Mouse (Mus musculus) heart, postnatal 0 days (tissue): ENCODE results near the gene Hpse2. TPM values are rescaled to one million over a fixed set of nuclear protein-coding genes. Genes with fewer than 3 reads are reported as not detected.
A peak's percentile ranks its signal among the peaks of the same experiment; 100 is the strongest.
"Not testable (repeated sequence)": the region's sequence is repeated elsewhere in the genome, so short reads cannot be mapped to it uniquely, and the experiment has no call there.

ENCODE experiments used
- ATAC-seq: fragments of 200-750 bp; cut with Nextera tagmentation; 2 replicates; pipeline ENCODE4 v1.8.0; 2017; ENCODE audit warnings: low read depth, moderate number of reproducible peaks, moderate library complexity; ENCODE audit not compliant: insufficient read depth
- DNase-seq: peaks from one replicate; pipeline ENCODE4 v3.0.0-alpha.2; 2016; ENCODE audit warnings: low spot score
- H3K27ac ChIP-seq: fragments of 300-500 bp; sonication (generic); 2 replicates; pipeline ENCODE4 v1.5.1; 2014; ENCODE audit warnings: low read depth, mild to moderate bottlenecking
- H3K27me3 ChIP-seq: fragments of 300-500 bp; sonication (generic); 2 replicates; pipeline ENCODE4 v1.6.1; 2014; ENCODE audit warnings: low read length, mixed read lengths; ENCODE audit not compliant: control insufficient read depth, insufficient read depth
- H3K36me3 ChIP-seq: fragments of 300-500 bp; sonication (generic); replicated peaks from 2 replicates; pipeline ENCODE4 v1.6.1; 2014; ENCODE audit warnings: low read length, mixed read lengths; ENCODE audit not compliant: control insufficient read depth, insufficient read depth
- H3K4me1 ChIP-seq: fragments of 300-500 bp; sonication (generic); 2 replicates; pipeline ENCODE4 v1.6.1; 2014; ENCODE audit warnings: antibody characterized with exemption; ENCODE audit not compliant: control insufficient read depth, insufficient read depth
- H3K4me2 ChIP-seq: fragments of 300-500 bp; sonication (generic); 2 replicates; pipeline ENCODE4 v1.6.1; 2014; ENCODE audit warnings: low read depth, mild to moderate bottlenecking, low read length, moderate library complexity
- H3K4me3 ChIP-seq: fragments of 300-500 bp; sonication (generic); 2 replicates; pipeline ENCODE4 v1.5.1; 2014; ENCODE audit warnings: low read depth, low read length
- H3K9ac ChIP-seq: fragments of 300-500 bp; sonication (generic); replicated peaks from 2 replicates; pipeline ENCODE4 v1.6.1; 2014; ENCODE audit warnings: low read depth, low read length, mixed read lengths
- H3K9me3 ChIP-seq: fragments of 300-500 bp; sonication (generic); replicated peaks from 2 replicates; pipeline ENCODE4 v1.6.1; 2016; ENCODE audit warnings: low read length; ENCODE audit not compliant: control insufficient read depth
- CTCF ChIP-seq: IDR thresholded peaks from 2 replicates; pipeline ENCODE4 v1.5.1; 2016; ENCODE audit warnings: antibody characterized with exemption, control low read depth, low read depth
- EP300 ChIP-seq: IDR thresholded peaks from 2 replicates; pipeline ENCODE4 v1.6.1; 2016; ENCODE audit warnings: antibody characterized with exemption, low read depth
- WGBS: fragments of 180-500 bp; shearing (Covaris S2); extraction: QIAGEN DNeasy Blood & Tissue Kit; methylation state at CpG from one replicate; pipeline ENCODE4 v1.1.7; 2014; 5-methylcytosine and 5-hydroxymethylcytosine counted together
- polyA plus RNA-seq: library from polyadenylated mRNA; unstranded; fragments of >200 nt; fragmentation: Nextera tagmentation; extraction: Ambion mirVana; gene quantifications from 2 replicates; pipeline ENCODE4 v1.2.1, GENCODE M21; 2015
- total RNA-seq: library from RNA; depleted of rRNA; stranded (reverse); fragments of >200 nt; gene quantifications from 2 replicates; pipeline ENCODE4 v1.2.3, GENCODE M21; 2014; ENCODE audit warnings: low replicate concordance

Hpse2 gene
- total and polyA plus RNA-seq, 2 experiments from 2014 or later: 0.45 to 0.69 TPM

DNA sequence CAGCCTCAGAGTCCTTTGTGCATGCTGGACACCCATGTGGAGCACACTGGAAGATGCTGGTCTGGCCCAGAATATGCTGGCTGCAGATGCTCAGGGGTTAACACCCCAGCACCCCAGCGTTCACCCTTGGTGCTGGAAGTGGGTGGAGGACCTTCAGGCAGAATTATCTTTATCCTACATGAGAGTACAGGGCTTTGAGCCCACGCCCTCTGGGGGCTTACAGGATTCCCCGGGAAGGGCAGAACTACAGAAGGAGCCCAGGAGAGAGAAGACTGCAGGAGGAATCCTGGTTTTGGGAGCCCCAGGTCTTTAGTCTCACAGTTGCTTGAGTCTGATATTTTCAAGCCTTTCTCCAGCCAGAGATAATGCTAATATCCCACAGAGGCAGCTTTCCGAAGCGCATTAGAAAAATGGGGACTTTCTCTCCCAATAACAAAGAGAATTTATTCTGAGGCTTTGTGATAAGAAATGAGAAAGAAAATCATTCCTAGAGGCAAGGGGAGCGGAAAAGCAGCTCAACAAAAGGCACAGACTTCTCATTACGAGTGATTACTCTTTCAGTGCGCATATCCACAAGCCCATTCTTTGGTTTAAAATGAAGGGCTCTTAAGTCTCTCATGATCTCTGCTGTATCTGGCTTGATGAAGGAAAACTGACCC lies 602.5 kb downstream of the Hpse2 start:
- 50% methylated on average over 8 of the region's 8 CpGs for WGBS
- no peak for DNase-seq
- Histone ChIP-seq H3K9ac (no peak overlapping the region), H3K27me3 (no peaks in the 10 kb centered on the region), H3K4me2 (no peak overlapping the region), H3K4me3 (no peak overlapping the region), H3K9me3 (no peaks in the 10 kb centered on the region), H3K4me1 (no peaks in the 10 kb centered on the region), H3K36me3 (no peaks in the 10 kb centered on the region), H3K27ac (no peak overlapping the region)
- TF ChIP-seq CTCF (no peak), EP300 (no peak)
- ATAC-seq: no peak

DNA sequence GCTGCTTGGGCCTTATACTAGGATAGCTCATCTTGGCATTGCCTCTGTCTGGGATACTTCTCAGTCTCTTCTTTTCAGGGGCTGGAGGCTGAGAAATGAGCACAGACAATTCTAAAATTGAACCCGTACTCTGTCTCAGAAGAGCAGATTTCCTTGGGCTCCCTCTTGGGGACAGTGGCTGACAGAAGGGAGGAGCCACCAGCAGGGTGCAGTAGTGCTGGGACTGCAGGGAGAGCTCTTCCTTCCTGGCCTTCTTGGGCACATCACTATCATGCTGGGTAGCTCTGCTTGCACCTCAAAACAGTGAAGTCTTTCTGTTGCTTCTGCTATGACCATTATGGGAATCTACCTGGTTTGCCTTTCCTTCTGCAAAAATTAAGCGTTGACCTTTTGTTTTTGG lies 603.0 kb downstream of the Hpse2 start:
- WGBS: 42% methylated on average over 2 of the region's 2 CpGs
- Histone ChIP-seq H3K9ac (no peak overlapping the region), H3K27me3 (no peaks in the 10 kb centered on the region), H3K36me3 (no peaks in the 10 kb centered on the region), H3K4me2 (no peak overlapping the region), H3K4me3 (no peak overlapping the region), H3K9me3 (no peaks in the 10 kb centered on the region), H3K27ac (no peak overlapping the region), H3K4me1 (peaks cover under 1% of the 10 kb centered on the region; the same call in 1 of the 2 replicates)
- DNase-seq (no peak), ATAC-seq (no peak)
- TF ChIP-seq EP300: no peak
- peak; percentile 29 for TF ChIP-seq CTCF

DNA sequence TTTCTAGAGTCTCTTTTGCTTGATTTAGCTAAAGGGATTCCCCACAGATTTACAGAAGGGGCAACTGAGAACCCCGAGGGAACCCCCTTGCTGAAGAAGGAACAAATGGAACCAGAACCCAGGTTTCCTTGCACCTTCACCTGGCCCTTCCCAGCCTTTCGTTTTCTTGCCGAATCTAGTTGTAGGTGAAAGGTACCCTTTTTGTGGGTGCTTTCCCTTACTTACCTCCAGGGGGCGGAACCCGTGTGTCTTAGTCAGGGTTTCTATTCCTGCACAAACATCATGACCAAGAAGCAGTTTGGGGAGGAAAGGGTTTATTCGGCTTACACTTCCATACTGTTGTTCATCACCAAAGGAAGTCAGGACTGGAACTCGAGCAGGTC lies 608.0 kb downstream of the Hpse2 start:
- peak overlapping the region; percentile 54 for H3K9ac ChIP-seq
- not testable (repeated sequence) for H3K27me3 ChIP-seq, ATAC-seq, H3K4me1 ChIP-seq, DNase-seq, H3K36me3 ChIP-seq, H3K9me3 ChIP-seq
- peak overlapping the region; percentile 67 for H3K4me3 ChIP-seq
- H3K4me2 ChIP-seq: peak overlapping the region; percentile 79
- H3K27ac ChIP-seq: peak overlapping the region; percentile 74
- WGBS: 50% methylated on average over 7 of the region's 7 CpGs

GRCm38 (mm10) chr19:42779531-42780155 lies 608.5 kb downstream of the Hpse2 start, which contains the start of gene Hps1:
Gene Hps1 (minus strand): TSS chr19:42779978.
- DNase-seq (peak; percentile 87), ATAC-seq (peak; percentile 97)
- H3K27ac ChIP-seq: peak within 1 kb of the TSS; percentile 74
- H3K27me3 ChIP-seq: no peaks in the 10 kb centered on the region
- peak within 1 kb of the TSS; percentile 79 for H3K4me2 ChIP-seq
- no peaks in the 10 kb centered on the region for H3K9me3 ChIP-seq
- peaks cover 4% of the 10 kb centered on the region; the same call in 1 of the 2 replicates for H3K4me1 ChIP-seq
- TF ChIP-seq EP300: no peak
- no peak for TF ChIP-seq CTCF
- no peaks in the 10 kb centered on the region; the same call in 1 of the 2 replicates for H3K36me3 ChIP-seq
- H3K9ac ChIP-seq: peak within 1 kb of the TSS; percentile 54
- under 1% methylated on average over 43 of the region's 43 CpGs for WGBS
- H3K4me3 ChIP-seq: peak within 1 kb of the TSS; percentile 67

GRCm38 (mm10) chr19:42777801-42778200 lies 610.4 kb downstream of the Hpse2 start:
- Histone ChIP-seq H3K9me3 (no peaks in the 10 kb centered on the region), H3K9ac (no peak overlapping the region), H3K27ac (no peak overlapping the region), H3K4me1 (peaks cover 4% of the 10 kb centered on the region; the same call in 1 of the 2 replicates), H3K4me2 (no peak overlapping the region), H3K4me3 (no peak overlapping the region), H3K36me3 (no peaks in the 10 kb centered on the region; the same call in 1 of the 2 replicates), H3K27me3 (no peaks in the 10 kb centered on the region)
- DNase-seq (no peak), ATAC-seq (no peak)
- TF ChIP-seq CTCF: no peak
- no peak for TF ChIP-seq EP300
- WGBS: 68% methylated on average over 5 of the region's 5 CpGs
